Mouse (Mus musculus) stomach, postnatal 0 days (tissue): ENCODE data around the gene Chchd1. TPM values are rescaled to one million over a fixed set of nuclear protein-coding genes. Genes with fewer than 3 reads are reported as not detected.
A peak's percentile ranks its signal among the peaks of the same experiment; 100 is the strongest.

Source experiments
- ATAC-seq: fragments of 200-750 bp; cut with Nextera tagmentation; 2 replicates; pipeline ENCODE4 v1.8.0; 2017; ENCODE audit not compliant: low FRiP score, low TSS enrichment
- DNase-seq: peaks from one replicate; pipeline ENCODE4 v3.0.0-alpha.2; 2016; ENCODE audit warnings: low spot score
- H3K27ac ChIP-seq: fragments of 300-500 bp; sonication (generic); replicated peaks from 2 replicates; pipeline ENCODE4 v1.5.1; 2014; ENCODE audit warnings: mild to moderate bottlenecking, control low read depth
- H3K27me3 ChIP-seq: fragments of 300-500 bp; sonication (generic); 2 replicates; pipeline ENCODE4 v1.6.1; 2014; ENCODE audit warnings: low read length; ENCODE audit not compliant: control insufficient read depth, insufficient read depth
- H3K36me3 ChIP-seq: fragments of 300-500 bp; sonication (generic); 2 replicates; pipeline ENCODE4 v1.6.1; 2014; ENCODE audit warnings: low read length, mixed read lengths; ENCODE audit not compliant: control insufficient read depth, insufficient read depth
- H3K4me1 ChIP-seq: fragments of 300-500 bp; sonication (generic); replicated peaks from 2 replicates; pipeline ENCODE4 v1.6.1; 2014; ENCODE audit warnings: antibody characterized with exemption; ENCODE audit not compliant: control insufficient read depth, insufficient read depth
- H3K4me2 ChIP-seq: fragments of 300-500 bp; sonication (generic); replicated peaks from 2 replicates; pipeline ENCODE4 v1.6.1; 2014; ENCODE audit warnings: low read depth, mild to moderate bottlenecking, control low read depth, moderate library complexity
- H3K4me3 ChIP-seq: fragments of 300-500 bp; sonication (generic); 2 replicates; pipeline ENCODE4 v1.5.1; 2014; ENCODE audit warnings: low read depth, low read length, control low read depth
- H3K9ac ChIP-seq: fragments of 300-500 bp; sonication (generic); 2 replicates; pipeline ENCODE4 v1.6.1; 2014; ENCODE audit warnings: mild to moderate bottlenecking, low read length, control low read depth, mixed read lengths
- H3K9me3 ChIP-seq: fragments of 300-500 bp; sonication (generic); 2 replicates; pipeline ENCODE4 v1.6.1; 2016; ENCODE audit warnings: low read length; ENCODE audit not compliant: control insufficient read depth
- CTCF ChIP-seq: IDR thresholded peaks from 2 replicates; pipeline ENCODE4 v1.5.1; 2016; ENCODE audit warnings: antibody characterized with exemption, low read depth, mild to moderate bottlenecking, moderate library complexity
- EP300 ChIP-seq: optimal IDR thresholded peaks from 2 replicates; pipeline ENCODE3; 2016; ENCODE audit warnings: antibody characterized with exemption
- WGBS: fragments of 180-500 bp; shearing (Covaris S2); extraction: QIAGEN DNeasy Blood & Tissue Kit; methylation state at CpG from one replicate; pipeline ENCODE4 v1.1.7; 2014; 5-methylcytosine and 5-hydroxymethylcytosine counted together
- polyA plus RNA-seq: library from polyadenylated mRNA; unstranded; fragments of >200 nt; fragmentation: Nextera tagmentation; extraction: Ambion mirVana; gene quantifications from 2 replicates; pipeline ENCODE4 v1.2.1, GENCODE M21; 2015

Chchd1 gene
- polyA plus RNA-seq, 1 experiment from 2014 or later, result 159 TPM

DNA sequence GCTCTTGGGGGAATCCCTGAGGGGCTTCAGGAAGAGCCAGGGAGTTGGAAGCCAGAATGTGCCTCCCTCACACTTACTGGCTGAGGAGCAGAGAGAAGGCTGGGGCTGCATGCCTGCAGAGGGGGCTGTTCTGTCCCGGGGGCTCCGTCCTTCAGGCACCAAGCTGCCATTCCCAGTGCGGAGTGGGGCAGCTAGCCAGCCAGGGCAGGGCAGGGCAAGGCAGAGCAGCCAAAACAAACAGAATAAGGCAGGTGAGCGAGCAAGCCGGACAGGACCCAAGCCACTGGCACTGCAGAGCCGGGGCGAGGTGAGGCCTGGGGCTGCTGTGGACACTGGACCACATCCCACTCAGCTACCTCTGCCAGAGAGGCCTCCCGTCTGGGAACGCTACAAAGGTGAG is 38.5 kb downstream of the Chchd1 start:
- H3K4me1 ChIP-seq, result no peaks in the 10 kb centered on the region; the same call in 1 of the 2 replicates
- H3K9ac ChIP-seq, result 0 out of 2 replicates have a peak overlapping the region, but pooled peaks have one; percentile 31
- H3K36me3 ChIP-seq, result peaks cover 17% of the 10 kb centered on the region
- H3K4me2 ChIP-seq, result no peak overlapping the region
- DNase-seq, result peak; percentile 76
- no peak overlapping the region for H3K27ac ChIP-seq
- WGBS, result 55% methylated on average over 9 of the region's 9 CpGs
- H3K9me3 ChIP-seq, result no peaks in the 10 kb centered on the region
- no peaks in the 10 kb centered on the region for H3K27me3 ChIP-seq
- TF ChIP-seq EP300 (no peak), CTCF (0 out of 2 replicates have a peak, but pooled peaks have one; percentile 12)
- no peak overlapping the region for H3K4me3 ChIP-seq
- ATAC-seq, result peak; percentile 34; the same call in 1 of the 2 replicates

DNA sequence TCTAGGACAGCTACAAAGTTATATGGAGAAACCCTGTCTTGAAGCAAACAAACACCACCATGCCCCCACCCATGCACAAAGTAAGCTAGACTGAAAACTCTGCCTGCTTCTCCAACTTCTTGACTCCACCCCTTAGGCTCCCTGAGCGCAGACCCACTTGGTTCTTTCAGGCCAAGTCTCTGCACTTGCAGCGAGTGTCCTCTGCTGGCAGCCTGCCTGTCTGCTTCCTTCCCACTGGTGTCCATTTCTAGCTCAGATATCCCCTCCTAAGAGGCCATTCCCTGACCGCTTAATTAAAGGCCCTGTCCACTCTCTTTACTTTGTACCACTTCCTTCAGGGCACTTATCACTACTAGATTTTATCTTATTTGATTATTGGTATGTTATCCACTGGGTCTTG is 40.8 kb downstream of the Chchd1 start:
- DNase-seq, result no peak
- Histone ChIP-seq H3K36me3 (peaks cover 21% of the 10 kb centered on the region), H3K4me1 (no peaks in the 10 kb centered on the region), H3K4me2 (no peak overlapping the region), H3K9ac (no peak overlapping the region), H3K27ac (no peak overlapping the region), H3K9me3 (no peaks in the 10 kb centered on the region), H3K27me3 (no peaks in the 10 kb centered on the region), H3K4me3 (no peak overlapping the region)
- ATAC-seq, result no peak
- peak; percentile 38 for TF ChIP-seq CTCF
- TF ChIP-seq EP300, result no peak
- WGBS, result 63% methylated on average over 3 of the region's 3 CpGs

DNA sequence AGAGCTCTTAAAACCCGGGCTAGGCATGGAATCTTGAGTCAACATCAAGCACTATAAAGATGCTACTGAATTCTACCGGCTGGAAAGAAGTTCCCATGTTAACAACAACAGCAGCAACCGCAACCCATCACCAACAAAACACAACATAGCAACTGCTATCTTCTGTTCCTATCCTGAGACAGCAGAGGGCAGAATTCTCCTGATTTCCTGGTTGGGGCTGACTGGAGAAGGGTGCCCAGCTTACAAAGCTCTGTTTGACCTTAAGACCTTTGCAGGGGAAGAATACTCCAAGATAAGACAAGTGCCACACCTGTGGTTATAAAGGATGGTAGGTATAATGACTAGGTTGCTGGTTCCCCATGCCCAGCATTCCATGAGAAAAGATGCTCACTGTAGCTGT is 44.1 kb downstream of the Chchd1 start:
- WGBS, result 67% methylated on average over 3 of the region's 3 CpGs
- no peak overlapping the region for H3K4me2 ChIP-seq
- H3K9ac ChIP-seq, result no peak overlapping the region
- no peak for ATAC-seq
- no peak overlapping the region for H3K27ac ChIP-seq
- H3K36me3 ChIP-seq, result peaks cover 15% of the 10 kb centered on the region
- H3K4me1 ChIP-seq, result no peaks in the 10 kb centered on the region
- no peak for DNase-seq
- H3K9me3 ChIP-seq, result no peaks in the 10 kb centered on the region
- TF ChIP-seq CTCF, result peak; percentile 58
- no peak for TF ChIP-seq EP300
- H3K27me3 ChIP-seq, result no peaks in the 10 kb centered on the region
- H3K4me3 ChIP-seq, result no peak overlapping the region

DNA sequence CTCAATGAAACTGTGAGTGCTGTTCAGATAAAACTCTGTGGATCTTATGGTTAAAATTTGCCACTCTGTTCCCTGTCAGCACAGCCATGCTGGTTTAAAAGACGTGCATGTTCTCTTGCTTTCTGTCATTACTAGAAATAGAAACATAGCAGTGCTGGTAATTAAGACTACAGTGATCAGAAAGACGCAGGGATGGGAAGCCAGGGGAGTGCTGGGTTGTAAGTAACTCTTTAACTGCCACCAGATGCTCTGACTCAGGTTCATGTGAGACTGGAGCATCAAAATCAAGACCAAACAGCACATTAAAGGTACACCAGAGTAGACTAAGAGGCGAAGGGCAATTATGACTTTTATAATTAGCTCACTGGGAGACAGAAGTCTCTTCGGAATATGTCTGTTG is 45.6 kb downstream of the Chchd1 start:
- Histone ChIP-seq H3K9ac (no peak overlapping the region), H3K4me1 (no peaks in the 10 kb centered on the region), H3K27ac (no peak overlapping the region), H3K27me3 (no peaks in the 10 kb centered on the region), H3K4me2 (no peak overlapping the region), H3K9me3 (no peaks in the 10 kb centered on the region), H3K36me3 (peaks cover 15% of the 10 kb centered on the region), H3K4me3 (no peak overlapping the region)
- ATAC-seq (no peak), DNase-seq (no peak)
- TF ChIP-seq EP300 (no peak), CTCF (no peak)
- WGBS, result 70% methylated on average over 4 of the region's 4 CpGs

DNA sequence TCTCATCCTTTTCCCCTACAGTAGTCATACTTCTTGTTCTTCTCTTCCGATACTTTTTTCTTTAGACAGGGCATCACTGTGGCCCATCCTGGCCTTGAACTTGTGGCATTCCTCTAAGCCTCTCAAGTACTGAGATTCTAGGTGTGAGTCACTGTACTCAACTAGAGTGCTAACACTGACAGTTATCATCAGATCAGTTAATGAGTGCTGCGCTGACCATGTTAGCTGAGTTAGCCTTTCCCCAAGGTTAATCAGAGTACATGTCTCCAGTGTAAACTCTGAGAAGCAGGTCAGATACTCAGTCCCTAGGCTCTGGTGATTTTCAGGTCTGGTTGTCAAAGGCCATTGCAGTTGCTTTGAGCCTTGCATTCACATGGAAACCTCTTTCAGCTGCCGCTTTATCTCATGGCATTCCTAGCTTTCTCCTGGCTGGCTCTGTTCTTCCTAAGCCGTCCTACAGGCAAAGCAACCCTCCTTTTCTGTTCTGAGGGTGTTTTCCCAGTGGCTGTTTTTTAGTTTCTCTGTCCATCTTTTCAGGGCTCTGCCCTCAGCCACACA is 46.8 kb downstream of the Chchd1 start:
- no peak overlapping the region for H3K4me3 ChIP-seq
- H3K9me3 ChIP-seq, result no peaks in the 10 kb centered on the region
- H3K4me2 ChIP-seq, result no peak overlapping the region
- H3K36me3 ChIP-seq, result 0 out of 2 replicates have a peak, but pooled peaks cover 11% of the 10 kb centered on the region
- no peaks in the 10 kb centered on the region for H3K4me1 ChIP-seq
- no peaks in the 10 kb centered on the region for H3K27me3 ChIP-seq
- WGBS, result 70% methylated on average over 4 of the region's 4 CpGs
- peak; percentile 75 for ATAC-seq
- TF ChIP-seq EP300 (no peak), CTCF (no peak)
- no peak overlapping the region for H3K9ac ChIP-seq
- H3K27ac ChIP-seq, result peak overlapping the region; percentile 24; the same call in 1 of the 2 replicates
- DNase-seq, result no peak

DNA sequence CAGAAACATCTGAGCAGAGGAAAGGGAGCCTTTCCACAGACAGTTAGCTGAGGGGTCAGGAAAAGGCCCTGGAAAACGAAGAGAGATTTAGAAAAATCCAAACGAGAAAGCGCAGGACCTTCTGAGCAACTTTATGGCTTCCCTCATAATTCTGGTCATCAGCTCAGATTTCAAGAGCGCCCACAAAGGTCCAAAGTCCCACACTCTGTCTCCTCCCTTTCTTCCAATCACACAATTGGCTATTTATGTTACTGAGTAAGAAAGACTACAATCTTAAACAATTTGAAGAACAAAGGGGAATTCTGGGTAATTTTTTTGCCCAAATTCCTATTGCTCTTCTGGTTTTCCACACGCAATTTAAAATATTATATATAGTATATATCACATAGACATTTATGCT is 47.7 kb downstream of the Chchd1 start:
- H3K27ac ChIP-seq, result no peak overlapping the region
- H3K9ac ChIP-seq, result no peak overlapping the region
- H3K4me2 ChIP-seq, result no peak overlapping the region
- H3K9me3 ChIP-seq, result no peaks in the 10 kb centered on the region
- ATAC-seq (no peak), DNase-seq (no peak)
- no peak overlapping the region for H3K4me3 ChIP-seq
- H3K4me1 ChIP-seq, result no peaks in the 10 kb centered on the region
- no peaks in the 10 kb centered on the region for H3K27me3 ChIP-seq
- peaks cover 12% of the 10 kb centered on the region for H3K36me3 ChIP-seq
- 70% methylated on average over 5 of the region's 5 CpGs for WGBS
- TF ChIP-seq EP300 (no peak), CTCF (no peak)
